Mouse (Mus musculus) intestine, postnatal 0 days (tissue): ENCODE results near the gene Cks1b. TPM values are rescaled to one million over a fixed set of nuclear protein-coding genes. Genes with fewer than 3 reads are reported as not detected.

Experiments
- ATAC-seq: fragments of 200-750 bp; cut with Nextera tagmentation; 2 replicates; pipeline ENCODE4 v1.8.0; 2017; ENCODE audit warnings: mild to moderate bottlenecking, moderate TSS enrichment, moderate library complexity
- H3K27ac ChIP-seq: fragments of 300-500 bp; sonication (generic); 2 replicates; pipeline ENCODE4 v1.5.1; 2014; ENCODE audit warnings: mild to moderate bottlenecking, low read depth, low read length, moderate library complexity
- H3K27me3 ChIP-seq: fragments of 300-500 bp; sonication (generic); replicated peaks from 2 replicates; pipeline ENCODE4 v1.6.1; 2014; ENCODE audit warnings: low read length, mixed read lengths; ENCODE audit not compliant: control insufficient read depth, insufficient read depth
- H3K36me3 ChIP-seq: fragments of 300-500 bp; sonication (generic); 2 replicates; pipeline ENCODE4 v1.6.1; 2014; ENCODE audit warnings: mild to moderate bottlenecking, moderate library complexity; ENCODE audit not compliant: control insufficient read depth, insufficient read depth
- H3K4me1 ChIP-seq: fragments of 300-500 bp; sonication (generic); replicated peaks from 2 replicates; pipeline ENCODE4 v1.6.1; 2014; ENCODE audit warnings: antibody characterized with exemption, low read length, mixed read lengths; ENCODE audit not compliant: control insufficient read depth, insufficient read depth
- H3K4me2 ChIP-seq: fragments of 300-500 bp; sonication (generic); replicated peaks from 2 replicates; pipeline ENCODE4 v1.6.1; 2014; ENCODE audit warnings: low read depth, mild to moderate bottlenecking, moderate library complexity
- H3K4me3 ChIP-seq: fragments of 300-500 bp; sonication (generic); 2 replicates; pipeline ENCODE4 v1.5.1; 2014; ENCODE audit warnings: low read depth, low read length
- H3K9ac ChIP-seq: fragments of 300-500 bp; sonication (generic); 2 replicates; pipeline ENCODE4 v1.6.1; 2014; ENCODE audit warnings: mild to moderate bottlenecking, low read depth, low read length
- H3K9me3 ChIP-seq: fragments of 300-500 bp; sonication (generic); 2 replicates; pipeline ENCODE4 v1.6.1; 2016; ENCODE audit warnings: mixed run types; ENCODE audit not compliant: control insufficient read depth
- CTCF ChIP-seq: sonication (generic); IDR thresholded peaks from 2 replicates; pipeline ENCODE4 v1.5.1; 2016; ENCODE audit warnings: low read depth, mild to moderate bottlenecking, control low read depth, antibody characterized with exemption, moderate library complexity
- WGBS: fragments of 180-500 bp; shearing (Covaris S2); extraction: QIAGEN DNeasy Blood & Tissue Kit; methylation state at CpG from one replicate; pipeline ENCODE4 v1.1.7; 2014; 5-methylcytosine and 5-hydroxymethylcytosine counted together
- polyA plus RNA-seq: library from polyadenylated mRNA; unstranded; fragments of >200 nt; fragmentation: Nextera tagmentation; extraction: Ambion mirVana; gene quantifications from 2 replicates; pipeline ENCODE4 v1.2.1, GENCODE M21; 2015

Cks1b gene
- polyA plus RNA-seq, 1 experiment from 2014 or later = 118 TPM

GRCm38 (mm10) chr3:89394894-89395256 lies 23.3 kb downstream of the Cks1b start:
- Histone ChIP-seq H3K4me1 (no peaks in the 10 kb centered on the region), H3K4me2 (peak overlapping the region; percentile 85), H3K9me3 (no peaks in the 10 kb centered on the region), H3K9ac (peak overlapping the region; percentile 67; the same call in 1 of the 2 replicates), H3K27ac (peak overlapping the region; percentile 97), H3K36me3 (no peaks in the 10 kb centered on the region), H3K27me3 (no peaks in the 10 kb centered on the region), H3K4me3 (peak overlapping the region; percentile 76)
- TF ChIP-seq CTCF = 0 out of 2 replicates have a peak, but pooled peaks have one; percentile 6
- ATAC-seq = peak; percentile 37
- WGBS = 0% methylated on average over 12 of the region's 12 CpGs

GRCm38 (mm10) chr3:89394006-89394893 lies 23.9 kb downstream of the Cks1b start, which contains the start of gene Zbtb7b:
TSS of gene Zbtb7b (minus strand) at chr3:89394776.
- no peaks in the 10 kb centered on the region for H3K36me3 ChIP-seq
- WGBS = under 1% methylated on average over 39 of the region's 42 CpGs
- H3K27ac ChIP-seq = peak within 1 kb of the TSS; percentile 97
- no peaks in the 10 kb centered on the region for H3K9me3 ChIP-seq
- no peaks in the 10 kb centered on the region for H3K4me1 ChIP-seq
- H3K4me3 ChIP-seq = peak within 1 kb of the TSS; percentile 76
- no peaks in the 10 kb centered on the region for H3K27me3 ChIP-seq
- peak within 1 kb of the TSS; percentile 85 for H3K4me2 ChIP-seq
- ATAC-seq = peak; percentile 77
- TF ChIP-seq CTCF = peak; percentile 69
- peak within 1 kb of the TSS; percentile 67 for H3K9ac ChIP-seq

- Histone ChIP-seq H3K27ac (peak overlapping the region; percentile 97), H3K9me3 (no peaks in the 10 kb centered on the region), H3K4me2 (peak overlapping the region; percentile 85), H3K9ac (peak overlapping the region; percentile 67), H3K27me3 (no peaks in the 10 kb centered on the region), H3K4me3 (peak overlapping the region; percentile 76), H3K4me1 (no peaks in the 10 kb centered on the region), H3K36me3 (no peaks in the 10 kb centered on the region)
- under 1% methylated on average over 15 of the region's 15 CpGs for WGBS
- peak; percentile 88 for ATAC-seq
- 0 out of 2 replicates have a peak, but pooled peaks have one; percentile 6 for TF ChIP-seq CTCF
These were observed 24.6 kb downstream of the Cks1b start for GRCm38 (mm10) chr3:89393605-89394004.

GRCm38 (mm10) chr3:89392871-89393311 lies 25.3 kb downstream of the Cks1b start:
- Histone ChIP-seq H3K9me3 (no peaks in the 10 kb centered on the region), H3K9ac (peak overlapping the region; percentile 83), H3K27me3 (no peaks in the 10 kb centered on the region), H3K4me1 (no peaks in the 10 kb centered on the region), H3K4me3 (peak overlapping the region; percentile 76), H3K36me3 (no peaks in the 10 kb centered on the region), H3K4me2 (peak overlapping the region; percentile 85), H3K27ac (peak overlapping the region; percentile 97)
- ATAC-seq = no peak
- 0% methylated on average over 18 of the region's 24 CpGs for WGBS
- TF ChIP-seq CTCF = no peak

- H3K4me3 ChIP-seq = peak overlapping the region; percentile 76
- peak overlapping the region; percentile 97 for H3K27ac ChIP-seq
- H3K9ac ChIP-seq = peak overlapping the region; percentile 83
- no peaks in the 10 kb centered on the region for H3K27me3 ChIP-seq
- no peaks in the 10 kb centered on the region for H3K36me3 ChIP-seq
- H3K9me3 ChIP-seq = no peaks in the 10 kb centered on the region
- H3K4me2 ChIP-seq = peak overlapping the region; percentile 85
- TF ChIP-seq CTCF = 0 out of 2 replicates have a peak, but pooled peaks have one; percentile 11
- H3K4me1 ChIP-seq = peaks cover 4% of the 10 kb centered on the region; the same call in 1 of the 2 replicates
- 1% methylated on average over 55 of the region's 56 CpGs for WGBS
- no peak for ATAC-seq
These were observed 26.3 kb downstream of the Cks1b start for GRCm38 (mm10) chr3:89391663-89392511.
